10 mouse cellular contexts compared by ENCODE assay signal in the genomic region with DNA sequence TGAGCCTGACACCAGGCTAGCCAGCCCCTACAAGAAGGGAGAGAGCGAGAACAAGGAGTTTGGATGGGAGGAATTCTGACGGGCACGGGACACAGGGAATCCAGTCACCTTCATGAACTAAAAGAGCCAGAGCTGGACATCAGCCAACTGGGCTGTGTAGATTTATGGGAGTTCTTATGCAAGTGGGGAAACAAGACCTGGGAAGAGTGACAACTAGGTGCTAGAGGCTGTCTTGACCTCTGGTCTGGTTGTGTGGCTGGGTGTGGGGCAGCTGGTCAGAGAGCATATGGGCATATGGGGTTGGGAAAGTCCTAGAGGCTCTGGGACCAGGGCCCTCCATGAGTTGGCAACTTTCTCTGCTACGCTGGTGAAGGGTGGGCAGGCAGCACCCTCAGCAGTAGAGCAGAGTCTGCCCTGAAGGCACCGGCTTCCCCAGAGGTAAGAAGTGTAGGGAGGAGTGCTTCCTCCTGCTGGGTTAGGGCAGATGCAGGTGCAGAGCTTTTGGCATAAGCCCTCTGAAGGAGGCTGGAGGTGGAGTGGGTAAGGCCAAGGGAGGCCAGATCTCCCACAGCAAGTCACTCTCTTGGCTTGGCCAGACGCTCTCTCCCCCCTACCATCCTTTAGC. TPM values are rescaled to one million over a fixed set of nuclear protein-coding genes. Genes with fewer than 3 reads are reported as not detected.
A peak's percentile ranks its signal among the peaks of the same experiment; 100 is the strongest.
DNase-seq lines count a peak whose midpoint lies in the region; ATAC-seq and TF ChIP-seq lines count a peak whose summit lies in the region.
"Had no signal": no experiment of that assay in that cellular context is flagged by ENCODE, and none has a peak within 500 bp of the region (broad histone marks: within the 10 kb centered on the region; RNA-seq: fewer than 3 reads in every experiment).

No protein-coding gene starts in this region.

- no peaks in the 10 kb centered on the region for H3K9me3 ChIP-seq in forebrain, embryonic 13.5 days (replicated peaks)
- no peaks in the 10 kb centered on the region for H3K9me3 ChIP-seq in forebrain, embryonic 11.5 days (ENCODE audit: control insufficient read depth, low read length)
- no peaks in the 10 kb centered on the region for H3K9me3 ChIP-seq in lung, postnatal 0 days (ENCODE audit: low read length)
- H3K9me3 ChIP-seq in hindbrain, embryonic 12.5 days (replicated peaks) = no peaks in the 10 kb centered on the region

- H3K27ac ChIP-seq in forebrain, embryonic 13.5 days = no peak overlapping the region
- no peak overlapping the region for H3K27ac ChIP-seq in forebrain, embryonic 11.5 days (ENCODE audit: low read depth, low read length)
- H3K27ac ChIP-seq in lung, postnatal 0 days (ENCODE audit: low read length) = no peak overlapping the region
- no peak overlapping the region for H3K27ac ChIP-seq in hindbrain, embryonic 12.5 days
- H3K27ac ChIP-seq in olfactory bulb, adult 2 months (ENCODE audit: insufficient read depth, low read depth, low read length) = peak overlapping the region; percentile 90; the same call in 1 of the 2 replicates

- no peak for DNase-seq in forebrain, embryonic 11.5 days (ENCODE audit: low spot score)
- peak; percentile 36 for DNase-seq in lung, postnatal 36 days
- no peak for DNase-seq in lung, postnatal 0 days (ENCODE audit: low spot score)
- DNase-seq in layer of hippocampus, adult 18-20 months (ENCODE audit: low spot score in 2 of 2) = no peak

- peaks cover 24% of the 10 kb centered on the region for H3K36me3 ChIP-seq in forebrain, embryonic 13.5 days (ENCODE audit: poor library complexity, severe bottlenecking)
- H3K36me3 ChIP-seq in forebrain, embryonic 11.5 days (ENCODE audit: control insufficient read depth, insufficient read depth, low read length) = peaks cover 3% of the 10 kb centered on the region
- no peaks in the 10 kb centered on the region for H3K36me3 ChIP-seq in lung, postnatal 0 days (ENCODE audit: insufficient read depth, low read length)
- peaks cover 17% of the 10 kb centered on the region for H3K36me3 ChIP-seq in hindbrain, embryonic 12.5 days

- no peak for TF ChIP-seq CTCF in lung, postnatal 0 days (IDR thresholded peaks at IDR 0.05)
- no peak for TF ChIP-seq CTCF in olfactory bulb, adult 2 months (IDR thresholded peaks at IDR 0.05; ENCODE audit: insufficient read depth, low read depth, low read length)

- peak overlapping the region; percentile 85 for H3K4me2 ChIP-seq in forebrain, embryonic 13.5 days
- H3K4me2 ChIP-seq in forebrain, embryonic 11.5 days (ENCODE audit: low read depth, low read length, severe bottlenecking) = no peak overlapping the region
- H3K4me2 ChIP-seq in lung, postnatal 0 days (replicated peaks; ENCODE audit: low read depth, low read length) = no peak overlapping the region
- peak overlapping the region; percentile 78; the same call in 1 of the 2 replicates for H3K4me2 ChIP-seq in hindbrain, embryonic 12.5 days (replicated peaks)

- 82% methylated on average over 6 of the region's 6 CpGs for WGBS in forebrain, embryonic 13.5 days
- 93% methylated on average over 6 of the region's 6 CpGs for WGBS in forebrain, embryonic 11.5 days
- 58% methylated on average over 6 of the region's 6 CpGs for WGBS in lung, postnatal 0 days
- 82% methylated on average over 6 of the region's 6 CpGs for whole genome bisulfite sequencing in hindbrain, embryonic 12.5 days
- WGBS in olfactory bulb, adult 2 months = 40% methylated on average over 6 of the region's 6 CpGs

- peaks cover 62% of the 10 kb centered on the region for H3K4me1 ChIP-seq in forebrain, embryonic 13.5 days
- peaks cover 8% of the 10 kb centered on the region; the same call in 1 of the 2 replicates for H3K4me1 ChIP-seq in forebrain, embryonic 11.5 days (replicated peaks; ENCODE audit: control insufficient read depth, insufficient read depth, low read length)
- peaks cover 18% of the 10 kb centered on the region; the same call in 1 of the 2 replicates for H3K4me1 ChIP-seq in lung, postnatal 0 days (ENCODE audit: insufficient read depth, low read depth, low read length)
- peaks cover 31% of the 10 kb centered on the region for H3K4me1 ChIP-seq in hindbrain, embryonic 12.5 days
- peaks cover 69% of the 10 kb centered on the region for H3K4me1 ChIP-seq in olfactory bulb, adult 2 months (ENCODE audit: control insufficient read depth, insufficient read depth, low read length)

- no peak for TF ChIP-seq EP300 in lung, postnatal 0 days (IDR thresholded peaks at IDR 0.05)

- 0 out of 2 replicates have a peak overlapping the region, but pooled peaks have one; percentile 86 for H3K9ac ChIP-seq in forebrain, embryonic 13.5 days
- H3K9ac ChIP-seq in forebrain, embryonic 11.5 days (ENCODE audit: low read length) = no peak overlapping the region; the same call in 1 of the 2 replicates
- H3K9ac ChIP-seq in lung, postnatal 0 days (replicated peaks; ENCODE audit: low read depth) = no peak overlapping the region
- H3K9ac ChIP-seq in hindbrain, embryonic 12.5 days = peak overlapping the region; percentile 37

- H3K4me3 ChIP-seq in forebrain, embryonic 13.5 days = 0 out of 2 replicates have a peak overlapping the region, but pooled peaks have one; percentile 87
- H3K4me3 ChIP-seq in forebrain, embryonic 11.5 days (ENCODE audit: low read depth, low read length) = no peak overlapping the region
- H3K4me3 ChIP-seq in lung, postnatal 0 days (ENCODE audit: low read depth, low read length) = no peak overlapping the region
- no peak overlapping the region for H3K4me3 ChIP-seq in hindbrain, embryonic 12.5 days
- H3K4me3 ChIP-seq in olfactory bulb, adult 2 months (ENCODE audit: insufficient read depth, low read depth, low read length) = peak overlapping the region; percentile 86
- H3K4me3 ChIP-seq: erythroblast, embryonic 14.5 days had no signal

- TF ChIP-seq POLR2A in olfactory bulb, adult 2 months (IDR thresholded peaks at IDR 0.05; ENCODE audit: insufficient read depth, low read depth, low read length) = no peak

- H3K27me3 ChIP-seq in forebrain, embryonic 13.5 days = peaks cover 5% of the 10 kb centered on the region; the same call in 1 of the 2 replicates
- peaks cover 7% of the 10 kb centered on the region for H3K27me3 ChIP-seq in forebrain, embryonic 11.5 days (ENCODE audit: control insufficient read depth, insufficient read depth, low read length)
- peaks cover 48% of the 10 kb centered on the region for H3K27me3 ChIP-seq in lung, postnatal 0 days (replicated peaks; ENCODE audit: insufficient read depth, low read length)
- H3K27me3 ChIP-seq in hindbrain, embryonic 12.5 days = peaks cover 18% of the 10 kb centered on the region
- H3K27me3 ChIP-seq: CH12.LX had no signal

- ATAC-seq in forebrain, embryonic 13.5 days = no peak
- ATAC-seq in forebrain, embryonic 11.5 days (replicated peaks; ENCODE audit: low FRiP score) = no peak
- ATAC-seq in lung, postnatal 0 days = no peak
- ATAC-seq in hindbrain, embryonic 12.5 days (ENCODE audit: low FRiP score) = no peak
- ATAC-seq in granulocyte monocyte progenitor cell, adult 5-6 weeks (replicated peaks; ENCODE audit: poor library complexity, severe bottlenecking) = no peak

RNA-seq across cellular contexts. Expression of gene Nat8l, which starts 3.8 kb away (rescaled TPM):
- polyA plus RNA-seq in forebrain, embryonic 13.5 days (2015; fragmentation: Nextera tagmentation; extraction: Ambion mirVana) = 3.2 and 3.7 TPM in 2 replicates
- polyA plus RNA-seq in forebrain, embryonic 11.5 days (2014; fragmentation: Nextera tagmentation; extraction: Ambion mirVana) = 1.9 and 2.0 TPM in 2 replicates
- polyA plus RNA-seq in lung, postnatal 0 days (2015; fragmentation: Nextera tagmentation; extraction: Ambion mirVana) = 0.20 and 0.29 TPM in 2 replicates
- 2.8 and 3.1 TPM in 2 replicates for polyA plus RNA-seq in hindbrain, embryonic 12.5 days (2016; fragmentation: Nextera tagmentation; extraction: Ambion mirVana)
- 93.3 TPM in 1 of 2 replicates, not detected in the other for polyA plus RNA-seq in olfactory bulb, adult 2 months (2012; ENCODE audit: insufficient read depth, insufficient read length, low replicate concordance, missing spikeins)
- 100 to 1,000 TPM; 144 to 150 TPM for total RNA-seq in layer of hippocampus, adult 18-20 months (2021)
- total RNA-seq in granulocyte monocyte progenitor cell, adult 5-6 weeks (2014; fragmentation: Nextera tagmentation) = 4.8 and 6.3 TPM in 2 replicates
- 1.7 and 2.2 TPM in 2 replicates for total RNA-seq in granulocyte monocyte progenitor cell, adult 5-6 weeks (2017)

RNA-seq across cellular contexts. Expression of gene Gm1673, which starts 16.3 kb away (rescaled TPM):
- polyA plus RNA-seq in forebrain, embryonic 13.5 days (2015; fragmentation: Nextera tagmentation; extraction: Ambion mirVana) = 477 and 493 TPM in 2 replicates
- 228 and 239 TPM in 2 replicates for polyA plus RNA-seq in forebrain, embryonic 11.5 days (2014; fragmentation: Nextera tagmentation; extraction: Ambion mirVana)
- 26.9 and 30.8 TPM in 2 replicates for polyA plus RNA-seq in lung, postnatal 0 days (2015; fragmentation: Nextera tagmentation; extraction: Ambion mirVana)
- polyA plus RNA-seq in hindbrain, embryonic 12.5 days (2016; fragmentation: Nextera tagmentation; extraction: Ambion mirVana) = 377 and 404 TPM in 2 replicates
- not detected in 2 replicates for polyA plus RNA-seq in olfactory bulb, adult 2 months (2012; ENCODE audit: insufficient read depth, insufficient read length, low replicate concordance, missing spikeins)
- 10 to 100 TPM; 62.2 to 63.7 TPM for total RNA-seq in layer of hippocampus, adult 18-20 months (2021)
- 2.1 and 7.4 TPM in 2 replicates for total RNA-seq in granulocyte monocyte progenitor cell, adult 5-6 weeks (2014; fragmentation: Nextera tagmentation)
- 14.6 TPM in 1 of 2 replicates, not detected in the other for total RNA-seq in granulocyte monocyte progenitor cell, adult 5-6 weeks (2017)
- total RNA-seq: CH12.LX had no signal
- polyA plus RNA-seq: erythroblast, embryonic 14.5 days had no signal

Comparison
In these comparisons a context has a peak if more than half of its experiments do, and no peak if none do; other contexts are left out.
1. H3K4me2 ChIP-seq: peak in forebrain, embryonic 13.5 days (single experiment) and hindbrain, embryonic 12.5 days (single experiment); none in forebrain, embryonic 11.5 days (single experiment) and lung, postnatal 0 days (single experiment).
2. H3K4me3 ChIP-seq: peak in forebrain, embryonic 13.5 days (single experiment) and olfactory bulb, adult 2 months (single experiment); none in forebrain, embryonic 11.5 days (single experiment), lung, postnatal 0 days (single experiment) and hindbrain, embryonic 12.5 days (single experiment).
3. H3K9ac ChIP-seq: peak in forebrain, embryonic 13.5 days (single experiment) and hindbrain, embryonic 12.5 days (single experiment); none in forebrain, embryonic 11.5 days (single experiment) and lung, postnatal 0 days (single experiment).
4. RNA of gene Gm1673, which starts 16.3 kb away (polyA plus RNA-seq): 477 to 493 TPM in forebrain, embryonic 13.5 days, 377 to 404 TPM in hindbrain, embryonic 12.5 days, 228 to 239 TPM in forebrain, embryonic 11.5 days and 26.9 to 30.8 TPM in lung, postnatal 0 days; not detected in olfactory bulb, adult 2 months; every median in the first group is over 10 times any median in the second.